Mouse (Mus musculus): ENCODE measurements around the gene Cdkn2b. TPM values are rescaled to one million over a fixed set of nuclear protein-coding genes. Genes with fewer than 3 reads are reported as not detected.

The Cdkn2b gene
- polyA plus RNA-seq, 1 experiment from 2014 or later: 0.31 TPM

DNA sequence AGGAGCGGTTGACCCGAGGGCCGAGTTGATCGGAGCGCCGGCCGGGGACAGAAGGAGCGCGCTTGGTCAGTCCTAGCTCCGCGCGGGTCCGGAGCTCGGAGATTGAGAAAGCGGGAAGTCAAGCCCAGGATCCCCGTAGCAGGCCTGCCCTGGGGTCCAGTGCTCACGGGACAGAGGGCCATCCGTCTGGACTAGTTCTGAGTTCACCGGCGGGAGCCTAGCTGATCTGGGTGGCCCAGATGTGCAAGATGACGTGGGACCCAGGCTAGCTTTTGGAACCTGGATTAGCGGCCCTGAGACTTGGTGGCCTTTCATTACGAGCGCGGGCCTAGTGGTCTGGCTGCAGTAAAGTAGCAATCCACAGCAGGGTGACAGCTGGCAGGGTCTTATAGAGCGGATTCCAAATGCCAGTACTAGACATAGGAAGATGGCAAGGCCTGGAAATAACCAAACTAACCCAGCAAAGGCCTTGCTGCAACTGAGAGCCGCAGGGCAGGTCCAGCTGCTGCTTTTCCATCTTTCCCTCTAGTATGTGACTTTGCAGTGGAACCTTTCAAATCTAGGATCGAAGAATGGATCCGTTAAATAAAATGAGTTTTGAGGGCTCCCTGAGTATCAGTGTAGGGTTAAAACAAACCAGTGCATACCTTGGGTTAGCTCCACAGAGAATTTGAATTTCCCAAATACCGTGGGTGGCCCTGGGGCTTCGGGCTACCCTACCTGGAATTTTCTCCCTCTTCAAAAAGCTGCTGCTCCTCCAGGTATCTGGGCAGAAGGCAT is 15.2 kb downstream of the Cdkn2b start:
- H3K4me3 ChIP-seq (ENCODE audit: low read depth, low read length): peak overlapping the region; percentile 49
- no peak overlapping the region for H3K27ac ChIP-seq (ENCODE audit: low read depth, low read length)
- H3K9ac ChIP-seq (ENCODE audit: low read length): peak overlapping the region; percentile 44
- ATAC-seq (replicated peaks; ENCODE audit: low FRiP score) (peak; percentile 51), DNase-seq (ENCODE audit: low spot score) (peak; percentile 71)
- 2% methylated on average over 31 of the region's 31 CpGs for WGBS
- H3K4me2 ChIP-seq (ENCODE audit: low read depth, low read length, severe bottlenecking): peak overlapping the region; percentile 96
- H3K9me3 ChIP-seq (ENCODE audit: control insufficient read depth, low read length): no peaks in the 10 kb centered on the region
- H3K36me3 ChIP-seq (ENCODE audit: control insufficient read depth, insufficient read depth, low read length): no peaks in the 10 kb centered on the region
- peaks cover 8% of the 10 kb centered on the region; the same call in 1 of the 2 replicates for H3K4me1 ChIP-seq (replicated peaks; ENCODE audit: control insufficient read depth, insufficient read depth, low read length)
- peaks cover 86% of the 10 kb centered on the region for H3K27me3 ChIP-seq (ENCODE audit: control insufficient read depth, insufficient read depth, low read length)

DNA sequence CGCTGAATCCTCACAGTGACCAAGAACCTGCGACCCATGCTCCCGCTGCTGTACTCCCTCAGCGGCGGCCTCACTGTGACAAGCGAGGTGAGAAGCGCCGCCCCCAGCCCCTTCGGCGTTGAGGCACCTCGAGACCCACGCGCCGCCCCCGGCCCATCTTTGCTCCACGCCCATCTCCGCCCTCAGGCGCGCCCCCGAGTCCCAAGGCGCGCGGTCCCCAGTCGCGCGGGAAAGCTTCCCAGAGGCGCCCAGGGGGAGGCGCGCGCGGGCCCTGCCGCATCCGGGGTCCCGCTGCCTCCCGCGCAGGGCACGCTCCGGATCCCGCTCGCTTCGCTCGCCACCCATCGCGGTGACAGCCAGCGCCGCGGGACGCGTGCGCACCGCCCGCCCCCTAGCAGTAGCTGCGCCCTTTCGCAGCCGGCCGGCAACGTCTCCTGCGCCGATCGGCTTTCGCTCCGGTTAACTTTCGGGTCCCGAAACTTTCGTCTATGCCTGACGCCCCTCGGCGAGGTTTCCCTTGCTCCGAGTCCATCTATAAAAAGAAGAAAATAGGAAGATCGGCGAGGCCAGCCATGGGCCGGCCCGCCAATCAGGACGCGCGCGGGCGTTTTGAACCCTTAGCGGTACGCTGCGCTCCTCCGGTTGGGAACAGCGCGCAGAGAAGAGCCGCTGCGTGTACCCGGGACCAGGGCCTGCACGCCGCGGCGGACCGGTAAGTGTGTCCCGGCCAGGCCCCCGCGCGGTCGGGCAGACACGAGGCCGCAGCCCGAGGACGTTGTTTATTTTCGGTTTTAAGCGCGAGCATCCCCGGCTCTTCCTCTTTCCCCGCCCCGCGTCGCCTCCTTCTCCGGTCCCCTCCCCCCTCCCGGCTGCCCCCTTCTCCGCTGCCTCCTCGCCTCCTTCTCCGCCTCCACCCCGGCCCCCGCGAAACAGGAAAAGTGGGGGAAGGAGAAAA is 16.1 kb downstream of the Cdkn2b start, which contains the start of gene Cdkn2a:
Cdkn2a (minus strand) TSS at position 168 of the 955 bp plus-strand sequence.
- ATAC-seq (replicated peaks; ENCODE audit: low FRiP score) (peak; percentile 87), DNase-seq (ENCODE audit: low spot score) (peak; percentile 85)
- H3K4me2 ChIP-seq (ENCODE audit: low read depth, low read length, severe bottlenecking): peak within 1 kb of the TSS; percentile 96
- H3K9me3 ChIP-seq (ENCODE audit: control insufficient read depth, low read length): no peaks in the 10 kb centered on the region
- peak within 1 kb of the TSS; percentile 44 for H3K9ac ChIP-seq (ENCODE audit: low read length)
- H3K36me3 ChIP-seq (ENCODE audit: control insufficient read depth, insufficient read depth, low read length): no peaks in the 10 kb centered on the region
- H3K27ac ChIP-seq (ENCODE audit: low read depth, low read length): no peak within 1 kb of the TSS
- under 1% methylated on average over 107 of the region's 117 CpGs for WGBS
- H3K4me3 ChIP-seq (ENCODE audit: low read depth, low read length): peak within 1 kb of the TSS; percentile 49
- peaks cover 86% of the 10 kb centered on the region for H3K27me3 ChIP-seq (ENCODE audit: control insufficient read depth, insufficient read depth, low read length)
- peaks cover 8% of the 10 kb centered on the region; the same call in 1 of the 2 replicates for H3K4me1 ChIP-seq (replicated peaks; ENCODE audit: control insufficient read depth, insufficient read depth, low read length)

DNA sequence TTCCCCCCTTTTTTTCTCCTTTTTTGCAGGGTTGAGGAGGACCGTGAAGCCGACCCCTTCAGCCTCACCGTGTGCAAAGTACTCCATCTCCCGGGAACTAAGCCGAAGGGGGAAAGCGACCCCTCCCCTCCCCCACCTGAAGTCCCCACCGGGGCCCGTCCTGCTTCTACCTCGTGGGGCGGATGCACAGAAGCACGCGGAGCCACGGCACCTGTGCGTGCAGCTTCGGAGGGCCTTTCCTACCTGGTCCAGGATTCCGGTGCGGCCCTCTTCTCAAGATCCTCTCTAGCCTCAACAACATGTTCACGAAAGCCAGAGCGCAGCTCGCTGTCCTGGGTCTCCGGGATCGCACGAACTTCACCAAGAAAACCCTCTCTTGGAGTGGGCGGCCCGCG is 16.8 kb downstream of the Cdkn2b start:
- no peak overlapping the region for H3K9ac ChIP-seq (ENCODE audit: low read length)
- under 1% methylated on average over 26 of the region's 26 CpGs for WGBS
- peaks cover 8% of the 10 kb centered on the region; the same call in 1 of the 2 replicates for H3K4me1 ChIP-seq (replicated peaks; ENCODE audit: control insufficient read depth, insufficient read depth, low read length)
- peak overlapping the region; percentile 49 for H3K4me3 ChIP-seq (ENCODE audit: low read depth, low read length)
- H3K9me3 ChIP-seq (ENCODE audit: control insufficient read depth, low read length): no peaks in the 10 kb centered on the region
- ATAC-seq (replicated peaks; ENCODE audit: low FRiP score): no peak
- no peak for DNase-seq (ENCODE audit: low spot score)
- peak overlapping the region; percentile 96 for H3K4me2 ChIP-seq (ENCODE audit: low read depth, low read length, severe bottlenecking)
- no peaks in the 10 kb centered on the region for H3K36me3 ChIP-seq (ENCODE audit: control insufficient read depth, insufficient read depth, low read length)
- no peak overlapping the region for H3K27ac ChIP-seq (ENCODE audit: low read depth, low read length)
- peaks cover 87% of the 10 kb centered on the region for H3K27me3 ChIP-seq (ENCODE audit: control insufficient read depth, insufficient read depth, low read length)

DNA sequence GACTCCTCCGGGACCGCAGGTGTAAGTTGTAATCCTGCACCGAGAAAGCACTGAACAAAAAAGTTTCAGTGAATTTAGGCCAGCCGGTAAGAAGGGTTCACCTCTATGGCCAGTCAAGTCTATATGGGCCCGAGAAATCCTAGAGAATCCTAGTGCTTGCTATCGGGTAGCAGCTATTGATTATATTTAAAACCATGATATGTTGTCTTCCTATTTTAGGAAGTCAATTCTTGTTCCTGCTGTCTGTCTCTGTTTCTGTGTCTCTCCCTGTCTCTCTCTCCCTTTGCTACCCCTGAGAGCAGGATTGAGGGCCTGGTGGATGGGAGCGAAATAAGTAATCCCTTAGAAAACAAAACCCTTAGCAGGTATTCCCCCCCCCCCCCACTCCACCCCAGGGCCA is 17.3 kb downstream of the Cdkn2b start:
- Histone ChIP-seq H3K4me2 (ENCODE audit: low read depth, low read length, severe bottlenecking) (no peak overlapping the region), H3K9ac (ENCODE audit: low read length) (no peak overlapping the region), H3K36me3 (ENCODE audit: control insufficient read depth, insufficient read depth, low read length) (no peaks in the 10 kb centered on the region), H3K4me3 (ENCODE audit: low read depth, low read length) (no peak overlapping the region), H3K27me3 (ENCODE audit: control insufficient read depth, insufficient read depth, low read length) (peaks cover 91% of the 10 kb centered on the region), H3K9me3 (ENCODE audit: control insufficient read depth, low read length) (no peaks in the 10 kb centered on the region), H3K4me1 (replicated peaks; ENCODE audit: control insufficient read depth, insufficient read depth, low read length) (peaks cover 8% of the 10 kb centered on the region; the same call in 1 of the 2 replicates), H3K27ac (ENCODE audit: low read depth, low read length) (no peak overlapping the region)
- ATAC-seq (replicated peaks; ENCODE audit: low FRiP score) (no peak), DNase-seq (ENCODE audit: low spot score) (no peak)
- 3% methylated on average over 7 of the region's 7 CpGs for WGBS

DNA sequence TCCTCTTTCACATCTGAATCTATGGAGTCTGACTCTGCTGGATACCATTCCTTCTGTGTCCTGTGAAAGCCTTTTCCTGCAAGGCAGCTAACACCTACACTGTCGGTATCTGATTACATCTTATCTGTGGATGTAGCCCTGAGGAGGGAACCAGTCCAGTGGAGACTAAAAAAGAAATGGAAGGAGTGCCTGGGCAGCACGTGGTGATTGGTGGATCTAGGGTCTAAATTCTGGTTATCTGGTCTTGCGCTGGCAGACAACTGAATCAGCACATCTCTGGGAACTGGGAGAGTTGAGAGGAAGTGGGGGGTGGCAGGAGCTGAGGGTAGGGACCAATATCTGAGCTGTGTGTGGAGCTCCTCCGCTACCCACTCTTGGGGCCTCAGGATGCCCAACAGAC is 21.8 kb downstream of the Cdkn2b start:
- Histone ChIP-seq H3K9me3 (ENCODE audit: control insufficient read depth, low read length) (no peaks in the 10 kb centered on the region), H3K4me2 (ENCODE audit: low read depth, low read length, severe bottlenecking) (no peak overlapping the region), H3K27me3 (ENCODE audit: control insufficient read depth, insufficient read depth, low read length) (peaks cover 79% of the 10 kb centered on the region), H3K4me1 (replicated peaks; ENCODE audit: control insufficient read depth, insufficient read depth, low read length) (peaks cover under 1% of the 10 kb centered on the region; the same call in 1 of the 2 replicates), H3K27ac (ENCODE audit: low read depth, low read length) (no peak overlapping the region), H3K36me3 (ENCODE audit: control insufficient read depth, insufficient read depth, low read length) (no peaks in the 10 kb centered on the region), H3K4me3 (ENCODE audit: low read depth, low read length) (no peak overlapping the region), H3K9ac (ENCODE audit: low read length) (no peak overlapping the region)
- WGBS: 0% methylated on average over 4 of the region's 4 CpGs
- no peak for DNase-seq (ENCODE audit: low spot score)
- ATAC-seq (replicated peaks; ENCODE audit: low FRiP score): no peak

DNA sequence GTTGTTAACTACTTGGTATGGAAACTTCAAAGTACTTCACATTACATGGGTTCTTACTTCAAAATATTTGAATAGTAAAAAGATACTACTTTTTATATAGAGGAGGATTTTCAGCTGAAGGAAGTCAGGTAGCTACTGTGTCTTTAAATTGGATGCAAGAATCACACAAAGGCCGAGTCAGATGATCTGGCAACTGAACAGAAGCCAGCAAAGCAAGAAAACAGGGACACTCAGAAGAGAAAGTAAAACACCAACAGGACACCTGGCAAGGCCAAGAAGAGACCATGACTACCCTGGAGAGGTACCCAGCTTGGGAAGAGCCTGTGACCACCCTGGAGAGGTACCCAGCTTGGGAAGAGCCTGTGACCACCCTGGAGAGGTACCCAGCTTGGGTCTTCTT is 24.3 kb downstream of the Cdkn2b start:
- 0% methylated on average over 1 of the region's 1 CpGs for WGBS
- ATAC-seq (replicated peaks; ENCODE audit: low FRiP score): no peak
- H3K4me1 ChIP-seq (replicated peaks; ENCODE audit: control insufficient read depth, insufficient read depth, low read length): no peaks in the 10 kb centered on the region; the same call in 1 of the 2 replicates
- H3K9me3 ChIP-seq (ENCODE audit: control insufficient read depth, low read length): no peaks in the 10 kb centered on the region
- H3K4me2 ChIP-seq (ENCODE audit: low read depth, low read length, severe bottlenecking): no peak overlapping the region
- no peak for DNase-seq (ENCODE audit: low spot score)
- H3K36me3 ChIP-seq (ENCODE audit: control insufficient read depth, insufficient read depth, low read length): no peaks in the 10 kb centered on the region
- peaks cover 80% of the 10 kb centered on the region for H3K27me3 ChIP-seq (ENCODE audit: control insufficient read depth, insufficient read depth, low read length)
- H3K9ac ChIP-seq (ENCODE audit: low read length): no peak overlapping the region
- no peak overlapping the region for H3K27ac ChIP-seq (ENCODE audit: low read depth, low read length)
- H3K4me3 ChIP-seq (ENCODE audit: low read depth, low read length): no peak overlapping the region

DNA sequence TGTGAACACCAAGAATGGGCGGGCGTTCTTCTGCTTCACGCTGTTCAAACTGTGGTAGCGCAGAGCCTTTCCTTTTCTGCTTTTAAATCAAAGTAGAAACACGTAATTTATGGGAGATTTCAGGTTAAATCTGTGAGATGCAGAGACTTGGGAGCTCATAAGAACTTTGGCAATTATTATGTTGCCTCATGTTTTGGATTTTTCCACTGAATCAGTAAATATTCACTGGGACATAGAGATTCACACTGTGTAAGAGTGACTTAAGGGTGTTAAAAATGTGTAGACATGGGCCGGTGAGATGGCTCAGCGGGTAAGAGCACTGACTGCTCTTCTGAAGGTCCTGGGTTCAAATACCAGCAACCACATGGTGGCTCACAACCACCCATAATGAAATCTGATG is 25.2 kb downstream of the Cdkn2b start:
- Histone ChIP-seq H3K27me3 (ENCODE audit: control insufficient read depth, insufficient read depth, low read length) (peaks cover 77% of the 10 kb centered on the region), H3K4me3 (ENCODE audit: low read depth, low read length) (no peak overlapping the region), H3K4me1 (replicated peaks; ENCODE audit: control insufficient read depth, insufficient read depth, low read length) (no peaks in the 10 kb centered on the region; the same call in 1 of the 2 replicates), H3K36me3 (ENCODE audit: control insufficient read depth, insufficient read depth, low read length) (no peaks in the 10 kb centered on the region), H3K27ac (ENCODE audit: low read depth, low read length) (no peak overlapping the region), H3K9me3 (ENCODE audit: control insufficient read depth, low read length) (no peaks in the 10 kb centered on the region), H3K4me2 (ENCODE audit: low read depth, low read length, severe bottlenecking) (no peak overlapping the region), H3K9ac (ENCODE audit: low read length) (no peak overlapping the region)
- WGBS: 32% methylated on average over 7 of the region's 7 CpGs
- DNase-seq (ENCODE audit: low spot score) (no peak), ATAC-seq (replicated peaks; ENCODE audit: low FRiP score) (no peak)

DNA sequence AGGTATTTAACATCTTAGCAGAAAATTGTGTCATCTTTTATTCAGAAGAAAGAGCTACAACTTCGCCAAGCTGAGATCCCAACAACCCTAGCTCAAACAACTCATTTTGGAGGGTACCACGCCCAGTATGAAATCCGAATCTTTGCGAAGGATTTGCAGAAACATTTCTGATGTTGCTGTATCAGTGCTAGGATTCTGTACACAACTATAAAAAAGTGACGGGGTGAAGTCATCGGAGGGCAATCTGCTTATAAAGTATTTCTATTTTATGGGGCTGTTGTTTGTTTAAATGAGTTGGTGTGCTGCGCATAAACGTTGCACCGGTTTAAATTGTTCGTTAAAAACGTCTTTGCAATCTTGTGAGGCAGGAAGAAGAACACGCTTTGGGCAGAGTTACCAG is 28.2 kb downstream of the Cdkn2b start:
- Histone ChIP-seq H3K36me3 (ENCODE audit: control insufficient read depth, insufficient read depth, low read length) (no peaks in the 10 kb centered on the region), H3K9ac (ENCODE audit: low read length) (no peak overlapping the region), H3K4me1 (replicated peaks; ENCODE audit: control insufficient read depth, insufficient read depth, low read length) (no peaks in the 10 kb centered on the region; the same call in 1 of the 2 replicates), H3K27ac (ENCODE audit: low read depth, low read length) (no peak overlapping the region), H3K4me2 (ENCODE audit: low read depth, low read length, severe bottlenecking) (no peak overlapping the region), H3K27me3 (ENCODE audit: control insufficient read depth, insufficient read depth, low read length) (peaks cover 75% of the 10 kb centered on the region), H3K4me3 (ENCODE audit: low read depth, low read length) (no peak overlapping the region), H3K9me3 (ENCODE audit: control insufficient read depth, low read length) (no peaks in the 10 kb centered on the region)
- no peak for ATAC-seq (replicated peaks; ENCODE audit: low FRiP score)
- under 1% methylated on average over 12 of the region's 12 CpGs for WGBS
- DNase-seq (ENCODE audit: low spot score): no peak
